Mouse (Mus musculus): Measurements from ENCODE around the gene Slc11a2. TPM values are rescaled to one million over a fixed set of nuclear protein-coding genes. Genes with fewer than 3 reads are reported as not detected.
"Not testable (repeated sequence)": the region's sequence is repeated elsewhere in the genome, so short reads cannot be mapped to it uniquely, and the experiment has no call there.

Slc11a2 gene
- total RNA-seq, 2 experiments from 2014 or later: 61.4 to 65.1 TPM

DNA sequence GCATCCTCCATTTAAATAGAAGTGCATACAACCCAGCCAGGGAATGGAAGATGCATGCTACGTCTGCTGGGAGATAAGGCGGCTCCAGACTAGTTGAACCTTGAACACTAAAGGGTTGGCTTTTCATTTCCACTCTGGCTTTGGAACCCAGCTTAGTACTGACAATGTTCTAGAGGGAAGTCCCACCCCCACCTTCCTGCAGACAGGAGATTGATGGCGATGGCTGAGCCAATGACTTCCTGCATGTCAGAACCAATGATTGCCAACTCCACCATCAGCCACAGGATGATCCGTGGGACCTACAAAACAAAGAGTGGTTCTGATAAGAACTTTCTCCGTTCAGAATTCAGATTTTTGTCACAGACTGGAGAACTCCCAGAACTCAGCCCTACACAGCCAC, 18.8 kb downstream of the Slc11a2 start:
- DNase-seq (ENCODE audit: low spot score in 2 of 2): no peak

DNA sequence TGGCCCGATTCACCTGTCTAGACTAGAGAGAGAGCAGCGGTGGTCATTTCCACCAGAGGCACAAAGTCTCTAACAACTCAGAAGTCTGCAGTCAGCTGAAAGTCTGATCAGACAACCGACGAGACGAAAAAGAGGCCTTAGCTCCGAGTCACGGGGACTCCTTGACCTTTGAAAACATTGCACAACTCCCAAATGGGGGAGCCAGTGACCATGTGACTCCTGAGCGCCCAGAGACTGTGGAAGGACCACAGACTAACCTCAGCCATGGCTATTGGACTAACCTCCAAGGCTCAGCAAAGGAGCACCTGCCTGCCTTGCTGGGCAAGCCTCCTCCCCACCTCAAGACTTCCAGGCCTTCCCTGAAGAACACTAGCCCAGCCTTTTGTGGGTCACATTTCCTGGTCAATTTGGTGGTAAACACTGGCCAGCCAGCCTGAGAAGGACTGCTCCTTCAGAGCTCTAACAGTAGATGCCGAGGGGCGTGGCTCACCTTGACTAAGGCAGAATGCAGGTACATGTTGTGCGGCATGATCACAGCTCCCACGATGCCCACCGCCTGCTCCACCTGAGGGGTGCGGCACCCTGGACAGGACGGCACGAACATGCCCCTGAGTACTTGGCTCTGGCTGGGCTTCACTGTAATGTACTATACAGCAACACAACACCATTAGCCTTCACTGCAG, 21.4 kb downstream of the Slc11a2 start:
- DNase-seq (ENCODE audit: low spot score in 2 of 2): no peak

DNA sequence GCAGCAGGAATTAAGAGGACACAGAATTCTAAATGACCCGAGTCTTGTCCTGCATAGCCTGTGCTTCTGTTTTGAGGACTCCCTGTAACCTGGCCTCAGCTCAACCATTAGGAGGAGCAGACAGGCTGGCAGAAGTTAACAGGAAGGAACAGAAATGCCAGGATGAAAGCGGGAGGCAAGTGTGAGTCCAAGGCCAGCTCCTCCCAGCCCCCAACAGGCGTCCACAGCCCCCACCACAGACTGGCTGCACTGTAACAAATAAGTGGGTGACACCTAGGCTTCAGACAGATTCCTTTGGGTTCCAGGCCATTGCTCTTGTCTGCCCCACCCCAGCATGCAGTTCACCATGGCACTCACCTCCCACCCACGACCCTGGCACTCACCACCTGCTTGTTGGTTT, 22.1 kb downstream of the Slc11a2 start:
- DNase-seq (ENCODE audit: low spot score in 2 of 2): no peak

GRCm38 (mm10) chr15:100402347-100402746, 22.5 kb downstream of the Slc11a2 start:
- DNase-seq (ENCODE audit: low spot score in 2 of 2): no peak

DNA sequence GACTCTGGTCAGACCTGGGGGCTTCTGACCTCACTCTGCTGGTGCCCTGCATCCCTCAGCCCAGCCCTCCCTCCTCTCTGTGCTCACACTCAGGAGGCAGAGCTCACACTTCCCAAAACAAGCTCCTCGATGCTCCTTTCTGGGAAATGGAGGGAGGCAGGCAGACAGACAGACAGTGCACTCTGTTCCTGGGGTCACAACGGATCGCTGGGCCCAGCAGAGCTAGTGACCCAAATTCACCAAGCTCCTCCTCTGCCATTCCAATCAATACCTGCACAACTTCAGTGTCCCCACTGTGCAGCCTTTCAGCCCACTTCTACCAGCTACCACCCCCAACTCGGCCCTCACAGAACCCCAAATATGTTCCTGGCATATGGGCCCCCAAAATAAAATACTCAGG, 23.1 kb downstream of the Slc11a2 start:
- DNase-seq (ENCODE audit: low spot score in 2 of 2): no peak

DNA sequence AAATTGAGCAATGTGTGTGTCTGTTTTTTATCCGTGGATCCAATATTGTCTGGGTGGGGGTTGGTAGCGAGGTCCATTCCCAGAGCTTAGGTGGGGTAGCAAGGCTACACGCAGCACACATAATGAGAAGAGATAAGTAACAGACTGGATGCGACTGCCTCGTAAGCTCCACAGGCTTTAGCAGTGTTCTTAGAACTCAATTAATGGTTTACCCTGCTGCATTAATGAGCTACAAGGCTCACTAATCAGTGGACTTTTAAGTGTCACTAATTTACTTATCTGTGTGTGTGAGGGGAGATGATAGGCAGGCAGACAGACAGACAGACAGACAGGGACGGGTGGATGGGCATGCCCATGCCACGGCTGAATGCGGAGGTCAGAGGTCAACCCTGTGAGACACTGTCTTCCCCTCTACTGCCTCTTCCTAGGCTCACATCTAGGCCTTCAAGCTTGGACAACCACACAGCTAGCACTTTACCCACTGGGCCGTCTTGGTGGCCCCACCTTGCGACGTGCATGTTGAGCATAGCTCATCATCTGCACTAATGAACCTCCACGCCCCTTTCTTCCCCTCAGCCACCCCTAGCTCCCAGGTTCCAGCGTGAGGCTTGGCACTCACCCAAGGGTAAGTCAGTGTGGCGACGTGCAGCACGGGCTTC, 24.2 kb downstream of the Slc11a2 start:
- DNase-seq (ENCODE audit: low spot score in 2 of 2): no peak

DNA sequence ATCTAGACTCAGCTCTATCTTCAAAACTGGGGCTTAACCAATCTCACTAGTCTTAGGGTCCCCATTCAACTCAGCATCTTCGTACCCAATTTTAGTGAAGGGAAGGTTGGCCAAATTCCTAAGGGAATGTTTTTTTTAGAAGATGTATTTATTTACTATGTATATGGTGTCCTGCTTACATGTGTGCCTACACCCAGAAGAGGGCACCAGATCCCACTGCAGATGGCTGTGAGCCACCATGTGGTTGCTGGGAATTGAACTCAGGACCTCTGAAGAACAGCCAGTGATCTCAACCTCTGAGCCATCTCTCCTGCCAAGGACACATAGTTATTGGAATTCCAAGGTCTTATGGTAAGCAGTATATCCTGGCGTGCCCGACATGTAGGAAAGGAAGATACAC, 29.3 kb downstream of the Slc11a2 start:
- DNase-seq (ENCODE audit: low spot score in 2 of 2): no peak

DNA sequence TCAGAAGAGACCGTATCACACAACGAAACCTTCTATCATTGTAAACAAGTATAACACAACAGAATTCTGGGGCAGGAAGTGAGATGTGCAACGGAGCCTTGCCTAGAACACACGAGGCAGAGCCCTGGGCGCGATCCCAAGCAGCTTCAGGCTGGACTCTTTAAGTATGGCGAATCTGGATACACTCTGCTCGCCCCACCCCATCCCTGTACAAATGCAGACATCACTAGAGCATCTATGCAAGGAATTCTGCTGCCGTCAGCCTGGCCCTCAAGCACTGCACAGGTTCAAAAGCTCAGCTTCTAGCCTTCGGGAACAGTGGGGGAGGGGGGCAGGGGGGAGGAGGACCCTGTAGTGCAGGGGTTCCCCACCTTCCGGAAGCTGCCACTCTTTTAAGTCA, 31.9 kb downstream of the Slc11a2 start:
- no peak for DNase-seq (ENCODE audit: low spot score in 2 of 2)

DNA sequence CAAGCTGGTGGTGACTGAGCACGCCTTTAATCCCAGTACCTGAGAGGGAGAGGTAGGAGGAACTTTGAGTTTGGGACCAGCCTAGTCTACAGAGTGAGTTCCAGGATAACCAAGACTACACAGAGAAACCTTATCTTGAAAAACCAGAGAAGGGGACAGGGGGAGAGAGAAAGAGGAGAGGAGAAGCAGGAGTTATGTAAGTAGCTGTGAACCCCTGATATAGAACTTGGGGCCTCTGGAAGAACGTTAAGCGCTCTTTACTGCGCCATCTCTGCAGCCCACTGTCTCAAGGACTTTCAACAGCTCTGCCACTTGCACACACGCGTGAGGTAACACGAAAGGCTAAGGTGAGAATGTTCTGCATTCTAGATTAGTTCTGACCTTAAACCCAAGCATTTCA, 33.3 kb downstream of the Slc11a2 start:
- no peak for DNase-seq (ENCODE audit: low spot score in 2 of 2)

- DNase-seq (ENCODE audit: low spot score in 2 of 2): no peak
Measured at GRCm38 (mm10) chr15:100391066-100391465, 33.8 kb downstream of the Slc11a2 start.

GRCm38 (mm10) chr15:100388886-100389285, 36.0 kb downstream of the Slc11a2 start:
- DNase-seq (ENCODE audit: low spot score in 2 of 2): no peak

DNA sequence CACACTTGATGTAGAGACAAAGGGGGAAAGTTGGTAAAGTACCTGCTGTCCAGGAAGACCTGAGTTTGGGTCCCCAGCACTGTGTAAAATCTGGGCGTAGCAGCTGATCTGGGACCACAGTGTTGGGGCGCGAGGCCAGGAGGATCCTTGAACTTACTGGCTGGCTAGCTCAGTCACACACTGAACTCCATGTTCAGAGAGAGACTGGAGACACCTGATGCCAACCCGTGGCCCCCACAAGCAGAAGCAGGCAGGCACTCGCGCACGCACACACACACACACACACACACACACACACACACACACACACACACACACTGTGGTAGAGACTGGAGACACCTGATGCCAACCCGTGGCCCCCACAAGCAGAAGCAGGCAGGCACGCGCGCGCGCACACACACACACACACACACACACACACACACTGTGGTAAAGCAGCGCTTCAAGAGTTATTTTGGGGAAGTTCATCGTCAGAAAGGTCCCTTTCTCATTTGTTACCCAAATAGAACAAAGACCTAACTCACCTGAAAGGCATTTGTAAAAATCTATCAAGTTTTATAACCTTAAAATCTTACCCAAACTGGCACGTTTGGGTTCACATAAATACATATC, 36.5 kb downstream of the Slc11a2 start:
- DNase-seq (ENCODE audit: low spot score in 2 of 2): no peak

- no peak for DNase-seq (ENCODE audit: low spot score in 2 of 2)
Measured at GRCm38 (mm10) chr15:100387544-100388223, 37.2 kb downstream of the Slc11a2 start.

DNA sequence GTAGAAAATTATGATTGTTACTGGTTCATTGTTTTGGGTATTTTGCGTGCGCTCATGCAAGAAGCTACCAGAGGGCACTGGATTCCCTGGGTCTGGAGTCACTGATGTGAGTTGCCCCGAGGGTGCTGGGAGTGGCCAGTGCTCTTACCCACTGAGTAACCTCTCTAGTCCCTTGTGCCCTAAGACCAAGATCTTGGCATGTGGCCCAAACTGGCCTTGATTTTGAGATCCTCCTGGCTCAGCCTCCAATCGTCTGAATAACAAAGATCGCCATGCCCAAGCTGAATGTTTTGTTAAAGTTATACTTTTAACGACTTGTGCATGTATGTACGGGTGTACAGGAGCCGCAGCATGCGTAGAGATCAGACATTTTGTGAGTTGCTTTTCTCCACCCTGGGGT, 39.2 kb downstream of the Slc11a2 start:
- no peak for DNase-seq (ENCODE audit: low spot score in 2 of 2)

GRCm38 (mm10) chr15:100380104-100380503, 44.8 kb downstream of the Slc11a2 start:
- DNase-seq (ENCODE audit: low spot score in 2 of 2): no peak

- DNase-seq (ENCODE audit: low spot score in 2 of 2): no peak
Measured at GRCm38 (mm10) chr15:100379658-100380057, 45.2 kb downstream of the Slc11a2 start.

GRCm38 (mm10) chr15:100377847-100378505, 46.9 kb downstream of the Slc11a2 start:
- peak; percentile 43 to 66 for DNase-seq (ENCODE audit: low spot score in 2 of 2)

DNA sequence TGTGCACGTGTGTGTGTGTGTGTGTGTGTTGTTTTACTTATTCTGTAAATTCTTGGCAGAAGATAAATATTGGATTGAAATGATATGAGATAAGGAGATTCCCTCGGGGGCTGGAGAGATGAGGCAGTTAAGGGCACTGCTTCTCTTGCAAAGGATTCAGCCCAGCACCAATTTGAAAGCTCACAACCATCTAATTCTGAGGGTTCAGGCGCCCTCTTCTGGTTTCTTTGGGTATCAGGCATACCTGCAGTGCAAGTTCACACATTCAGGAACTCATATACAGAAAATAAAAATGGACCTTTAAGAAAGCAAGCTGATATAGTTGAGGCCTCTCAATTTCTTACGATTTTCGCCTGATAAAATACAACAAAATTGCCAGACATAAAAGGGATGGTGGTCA, 49.8 kb downstream of the Slc11a2 start:
- peak; percentile 65 to 78 for DNase-seq (ENCODE audit: low spot score in 2 of 2)

GRCm38 (mm10) chr15:100367119-100367518, 57.8 kb downstream of the Slc11a2 start:
- no peak for DNase-seq (ENCODE audit: low spot score in 2 of 2)

- DNase-seq (ENCODE audit: low spot score in 2 of 2): not testable (repeated sequence)
Measured at GRCm38 (mm10) chr15:100365967-100366366, 58.9 kb downstream of the Slc11a2 start.

DNA sequence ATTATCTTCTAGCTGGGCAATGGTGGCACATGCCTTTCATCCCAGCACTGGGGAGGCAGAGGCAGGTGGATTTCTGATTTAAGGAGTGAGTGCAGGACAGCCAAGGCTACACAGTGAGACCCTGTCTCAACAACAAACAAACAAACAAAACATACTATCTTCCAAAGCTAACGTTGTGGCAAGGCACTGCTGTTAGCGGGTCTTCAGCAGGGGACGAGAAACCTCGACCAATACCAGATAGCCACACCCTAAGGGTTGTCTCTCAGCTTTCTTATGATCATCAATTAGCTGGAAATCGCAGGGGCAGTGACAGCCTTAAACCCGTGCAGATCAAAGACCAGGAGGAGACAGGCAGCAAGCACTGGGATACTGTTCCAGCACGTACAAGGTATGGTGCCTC, 60.6 kb downstream of the Slc11a2 start, which contains the start of gene Higd1c:
Higd1c (plus strand) TSS at position 301 of the 400 bp plus-strand sequence.
- DNase-seq (ENCODE audit: low spot score in 2 of 2): no peak

Data from layer of hippocampus, postnatal 14 days (tissue).